Mouse (Mus musculus): Measurements from ENCODE around the gene Xiap. TPM values are rescaled to one million over a fixed set of nuclear protein-coding genes. Genes with fewer than 3 reads are reported as not detected.

Xiap gene
- polyA plus RNA-seq (2012; rRNA removed): 30.3 and 33.3 TPM in 2 replicates

DNA sequence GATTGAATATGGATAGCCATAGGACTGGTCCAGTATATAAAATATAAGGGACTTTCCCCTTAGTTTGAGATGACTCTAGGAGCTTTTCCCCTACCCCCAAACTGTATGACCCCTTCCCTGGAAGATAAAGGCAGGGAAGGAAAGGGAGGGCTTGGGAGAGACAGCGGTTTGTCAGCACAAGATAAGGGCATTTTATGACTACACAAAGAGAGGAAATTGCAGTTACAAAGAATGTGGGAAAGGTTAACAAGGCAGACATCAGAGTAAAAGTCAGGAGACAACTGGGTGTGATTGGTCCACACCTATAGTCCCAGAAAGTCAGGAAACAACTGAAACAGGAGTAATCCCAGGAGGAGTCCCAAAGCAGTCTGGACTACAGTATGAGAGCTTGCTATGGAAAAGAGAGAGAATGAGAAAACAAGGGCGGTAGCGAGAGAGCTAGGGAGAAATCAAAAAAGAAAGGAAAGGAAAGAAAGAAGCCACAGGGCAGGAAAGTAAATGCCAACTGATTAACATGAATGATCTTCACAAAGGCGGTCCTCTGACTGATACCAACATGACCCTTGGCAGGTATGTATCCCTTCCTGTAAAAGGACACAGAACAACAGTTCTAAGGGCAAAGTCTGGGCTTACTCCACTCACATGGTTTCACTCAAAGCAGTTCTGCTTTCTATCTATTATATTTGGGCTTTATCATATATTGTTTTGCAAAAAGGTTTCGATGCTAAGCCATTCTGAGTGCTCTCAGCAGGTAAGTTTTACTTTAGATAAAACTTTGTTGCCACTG, at the start of gene Xiap:
Gene Xiap, plus strand, starts transcription at position 398 of the 787 bp plus-strand sequence.

DNA sequence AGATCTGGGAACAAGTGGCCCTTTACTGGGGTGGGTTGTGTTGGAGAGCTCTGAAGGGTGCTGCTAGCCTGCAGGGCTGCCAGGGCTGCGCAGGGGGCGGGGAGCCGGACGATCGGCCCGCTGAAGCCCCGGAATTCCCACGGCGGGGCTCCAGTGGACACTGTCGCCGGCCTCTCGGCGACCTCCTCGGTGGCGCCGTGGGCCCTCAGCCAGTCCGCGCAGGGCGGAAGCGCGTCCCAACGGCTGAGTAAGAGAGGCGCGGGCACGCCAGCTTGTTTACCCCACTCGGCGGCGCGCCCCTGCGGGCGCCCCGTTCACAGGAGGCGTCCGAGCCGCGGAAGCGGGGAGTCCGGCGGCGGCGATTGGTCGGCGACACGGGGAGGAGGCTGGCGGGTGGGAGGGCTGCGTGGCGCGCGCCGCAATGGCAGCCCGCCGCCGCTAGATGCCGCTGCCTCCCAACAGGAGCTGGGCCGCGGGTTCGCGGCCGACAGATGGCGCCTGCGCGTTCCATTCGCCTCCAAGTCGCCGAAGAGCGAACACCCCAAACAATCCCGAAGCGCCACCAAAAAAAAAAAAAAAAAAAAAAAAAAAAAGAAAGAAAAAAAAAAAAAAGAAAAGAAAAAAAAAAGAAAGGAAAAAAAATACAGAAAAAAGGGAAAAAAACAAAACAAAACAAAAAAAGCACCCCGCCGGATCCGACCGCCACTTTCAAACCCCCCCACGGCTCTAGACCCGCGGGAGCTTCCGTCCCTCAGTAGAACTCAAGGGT, 89.5 kb downstream of the Xiap start, which contains the start of gene Stag2:
Gene Stag2, plus strand, starts transcription at position 530 of the 769 bp plus-strand sequence.

Other genes with a start within 250 kb of the Xiap start
- 50.4 and 52.8 TPM in 2 replicates for gene Thoc2, start 139.0 kb upstream of the Xiap start, polyA plus RNA-seq (2012; rRNA removed)
- 23.9 and 25.8 TPM in 2 replicates for gene Stag2, start 89.6 kb downstream of the Xiap start, polyA plus RNA-seq (2012; rRNA removed)